Mouse (Mus musculus): Measurements from ENCODE around the gene Hist1h3e.

- no peak for TF ChIP-seq EP300 (IDR thresholded peaks at IDR 0.05)
- no peak for TF ChIP-seq CTCF (IDR thresholded peaks at IDR 0.05)
Measured at GRCm38 (mm10) chr13:23523976-23524375, 38.2 kb downstream of the Hist1h3e start.

All from lung, postnatal 0 days (tissue).